ENCODE assay signal across 31 mouse cellular contexts in genomic region chr7:143308001-143308400, GRCm38 (mm10).
"Had no signal": no experiment of that assay in that cellular context is flagged by ENCODE, and none has a peak within 500 bp of the region (broad histone marks: within the 10 kb centered on the region; RNA-seq: fewer than 3 reads in every experiment).

No protein-coding gene starts in this region.

- H3K9ac ChIP-seq: limb, embryonic 12.5 days; limb, embryonic 13.5 days; limb, embryonic 15.5 days; liver, embryonic 13.5 days; liver, embryonic 14.5 days; liver, embryonic 15.5 days; lung, embryonic 14.5 days; lung, embryonic 15.5 days; midbrain, embryonic 12.5 days; midbrain, embryonic 13.5 days; midbrain, embryonic 15.5 days; neural tube, embryonic 12.5 days; neural tube, embryonic 13.5 days had no signal

- H3K4me2 ChIP-seq: limb, embryonic 12.5 days; limb, embryonic 13.5 days; limb, embryonic 15.5 days; liver, embryonic 13.5 days; liver, embryonic 15.5 days; lung, embryonic 14.5 days; lung, embryonic 15.5 days; midbrain, embryonic 11.5 days; midbrain, embryonic 12.5 days; midbrain, embryonic 13.5 days; midbrain, embryonic 15.5 days; neural tube, embryonic 12.5 days; neural tube, embryonic 13.5 days had no signal

- ATAC-seq: lung, postnatal 0 days; midbrain, embryonic 13.5 days; midbrain, embryonic 15.5 days; midbrain, embryonic 16.5 days had no signal

- H3K27ac ChIP-seq: left cerebral cortex, adult 2 months; limb, embryonic 10.5 days; limb, embryonic 12.5 days; limb, embryonic 13.5 days; limb, embryonic 15.5 days; liver, embryonic 13.5 days; liver, embryonic 14.5 days; liver, embryonic 15.5 days; lung, embryonic 15.5 days; macrophage; midbrain, embryonic 10.5 days; midbrain, embryonic 12.5 days; midbrain, embryonic 13.5 days; midbrain, embryonic 15.5 days; neural tube, embryonic 12.5 days; neural tube, embryonic 13.5 days had no signal

- DNase-seq: left cerebral cortex, postnatal 4 days; liver; liver, embryonic 13.5 days; lung, adult 18-20 months; lung, adult 2 months; lung, embryonic 14.5 days; lung, postnatal 10 days; lung, postnatal 14 days; lung, postnatal 36 days; lung, postnatal 4 days; midbrain, embryonic 14.5 days had no signal

- H3K9me3 ChIP-seq: limb, embryonic 10.5 days; limb, embryonic 12.5 days; limb, embryonic 13.5 days; limb, embryonic 15.5 days; liver, embryonic 13.5 days; liver, embryonic 15.5 days; lung, embryonic 15.5 days; megakaryocyte, embryonic 14.5 days; midbrain, embryonic 10.5 days; midbrain, embryonic 12.5 days; midbrain, embryonic 13.5 days; midbrain, embryonic 15.5 days; neural tube, embryonic 12.5 days; neural tube, embryonic 13.5 days had no signal

- H3K27me3 ChIP-seq: limb, embryonic 13.5 days; limb, embryonic 15.5 days; liver, embryonic 13.5 days; liver, embryonic 15.5 days; lung, embryonic 15.5 days; midbrain, embryonic 13.5 days; midbrain, embryonic 15.5 days; neural tube, embryonic 12.5 days; neural tube, embryonic 13.5 days had no signal

- H3K36me3 ChIP-seq: limb, embryonic 10.5 days; limb, embryonic 12.5 days; limb, embryonic 13.5 days; limb, embryonic 15.5 days; liver, embryonic 13.5 days; liver, embryonic 15.5 days; lung, embryonic 15.5 days; midbrain, embryonic 10.5 days; midbrain, embryonic 12.5 days; midbrain, embryonic 13.5 days; midbrain, embryonic 15.5 days; neural tube, embryonic 12.5 days; neural tube, embryonic 13.5 days had no signal

- H3K4me1 ChIP-seq: liver, embryonic 13.5 days; megakaryocyte, embryonic 14.5 days; midbrain, embryonic 12.5 days had no signal

- H3K4me3 ChIP-seq: left cerebral cortex, adult 2 months; limb, embryonic 10.5 days; limb, embryonic 12.5 days; limb, embryonic 13.5 days; limb, embryonic 15.5 days; liver, embryonic 13.5 days; liver, embryonic 15.5 days; lung, embryonic 15.5 days; megakaryocyte, embryonic 14.5 days; midbrain, embryonic 10.5 days; midbrain, embryonic 12.5 days; midbrain, embryonic 13.5 days; midbrain, embryonic 15.5 days; myocyte; neural tube, embryonic 12.5 days; neural tube, embryonic 13.5 days had no signal
